Mouse (Mus musculus): ENCODE measurements around the gene Mctp1.
"Not testable (repeated sequence)": the region's sequence is repeated elsewhere in the genome, so short reads cannot be mapped to it uniquely, and the experiment has no call there.

The Mctp1 gene

DNA sequence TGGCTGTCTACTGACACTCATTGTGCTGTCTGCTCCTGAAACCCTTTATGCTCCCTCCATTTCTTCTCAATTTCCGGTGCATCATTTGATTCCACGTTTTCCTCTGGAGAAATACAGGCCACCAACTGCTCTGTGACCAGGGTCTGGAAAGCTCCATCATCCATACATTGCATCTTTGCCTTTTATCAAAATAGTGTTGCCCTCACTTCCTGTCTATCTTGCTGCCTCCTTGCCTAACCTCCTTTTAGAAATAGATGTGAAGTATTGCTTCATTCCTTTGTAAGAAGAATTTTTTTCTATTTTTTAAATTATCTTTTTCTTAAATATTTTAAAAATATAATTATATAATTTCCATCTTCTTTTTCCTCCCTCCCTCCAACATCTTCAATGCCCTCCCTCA is 98.7 kb downstream of the Mctp1 start:
- no peak for DNase-seq

GRCm38 (mm10) chr13:76484086-76484709 is 99.9 kb downstream of the Mctp1 start:
- DNase-seq: no peak

DNA sequence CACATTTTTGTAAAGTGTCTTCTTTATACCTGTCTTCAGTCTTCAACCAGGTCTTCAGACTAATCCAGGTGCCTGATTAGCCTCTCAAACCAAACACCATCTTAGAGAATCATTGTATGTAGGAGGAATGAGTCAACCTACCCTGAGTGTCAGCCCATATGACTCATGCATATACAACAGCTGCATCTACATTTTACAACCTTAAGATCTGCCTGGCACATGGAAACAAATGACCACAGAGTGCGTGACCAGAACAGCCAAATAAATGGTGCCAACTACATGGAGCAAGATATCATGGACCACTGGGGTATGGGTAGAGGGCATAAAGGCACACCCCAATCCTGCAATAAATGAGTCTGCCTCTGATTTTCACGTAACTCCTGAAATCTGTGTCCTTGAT is 131.6 kb downstream of the Mctp1 start:
- no peak for DNase-seq

DNA sequence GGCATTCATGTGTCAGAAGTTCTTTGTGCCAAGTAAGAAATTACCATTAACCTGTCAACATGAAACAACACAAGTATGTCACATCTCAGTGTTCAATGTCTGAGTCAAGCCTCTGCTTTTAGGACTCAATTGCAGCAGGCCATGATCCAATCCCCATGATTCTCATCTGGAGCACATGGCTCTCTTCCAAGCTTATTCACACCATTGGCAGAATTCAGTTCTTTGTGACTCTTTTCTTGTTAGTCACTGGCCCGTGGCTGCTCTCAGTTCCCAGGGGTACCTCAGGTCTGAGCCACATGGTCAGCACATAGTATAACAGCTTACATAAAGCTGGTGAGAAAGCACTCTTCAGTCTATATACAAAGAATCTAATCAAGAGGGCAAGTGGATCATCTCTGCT is 138.8 kb downstream of the Mctp1 start:
- no peak for DNase-seq

DNA sequence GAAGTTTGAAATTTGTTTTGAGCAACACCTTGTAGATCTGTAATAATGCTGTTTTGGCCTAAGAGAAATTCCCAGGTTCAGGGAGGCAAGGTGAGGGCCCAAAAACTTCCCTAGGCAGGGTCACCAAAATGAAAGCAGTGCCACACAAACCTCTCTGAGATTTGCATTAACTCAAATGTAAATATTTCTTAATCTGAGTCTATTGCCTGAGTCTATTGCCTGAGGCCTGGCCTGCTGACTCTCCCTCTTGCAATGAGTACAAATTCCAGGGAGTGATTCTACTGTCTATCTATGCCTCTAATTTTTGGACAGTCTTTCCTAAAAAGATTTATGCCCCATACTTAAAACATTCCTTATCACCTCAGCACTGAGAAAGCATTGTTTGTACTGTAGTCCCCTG is 143.0 kb downstream of the Mctp1 start:
- no peak for DNase-seq

- no peak for DNase-seq
These were observed 143.4 kb downstream of the Mctp1 start for GRCm38 (mm10) chr13:76527751-76528150.

- no peak for DNase-seq
These were observed 145.6 kb downstream of the Mctp1 start for GRCm38 (mm10) chr13:76529915-76530314.

GRCm38 (mm10) chr13:76530867-76531504 is 146.7 kb downstream of the Mctp1 start:
- no peak for DNase-seq

DNA sequence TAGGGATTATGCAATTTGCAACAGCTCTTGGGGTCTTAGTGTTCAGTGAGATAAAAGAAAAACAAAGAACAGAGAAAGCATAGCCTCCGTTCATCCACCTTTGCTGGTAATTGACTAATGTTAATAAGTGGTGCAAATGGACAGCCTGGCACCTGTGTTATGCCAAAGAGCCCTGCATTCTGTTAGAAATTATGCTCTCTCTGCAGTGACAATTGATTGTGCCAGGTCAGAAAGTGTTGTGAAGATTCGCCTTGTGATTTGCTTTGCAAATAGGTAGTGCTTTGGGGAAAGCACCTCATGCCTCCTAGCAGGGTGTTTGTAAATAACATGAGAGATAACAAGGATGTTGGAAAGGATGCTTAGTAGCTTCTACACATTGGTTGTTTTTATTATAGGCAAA is 163.5 kb downstream of the Mctp1 start:
- peak; percentile 64 for DNase-seq

DNA sequence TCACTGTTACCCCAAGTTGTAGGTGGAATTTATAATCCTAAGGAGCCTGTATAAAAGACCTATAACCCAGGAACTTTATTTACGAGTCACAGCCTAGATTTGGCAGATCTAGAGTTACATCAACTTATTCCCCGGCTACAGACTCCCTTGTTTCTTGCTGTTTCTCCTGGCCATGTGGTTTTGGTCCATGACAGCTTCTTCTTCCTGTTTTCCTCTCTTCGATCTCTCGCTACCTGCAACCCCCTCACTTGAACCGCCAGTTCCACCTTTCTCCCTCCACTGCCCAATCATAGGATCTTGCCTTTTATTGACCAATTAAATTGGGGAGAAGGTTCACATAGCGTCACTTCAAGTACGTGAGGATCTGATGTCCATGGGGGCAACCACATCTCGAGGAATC is 176.6 kb downstream of the Mctp1 start:
- no peak for DNase-seq

- no peak for DNase-seq
These were observed 177.3 kb downstream of the Mctp1 start for GRCm38 (mm10) chr13:76561594-76561993.

DNA sequence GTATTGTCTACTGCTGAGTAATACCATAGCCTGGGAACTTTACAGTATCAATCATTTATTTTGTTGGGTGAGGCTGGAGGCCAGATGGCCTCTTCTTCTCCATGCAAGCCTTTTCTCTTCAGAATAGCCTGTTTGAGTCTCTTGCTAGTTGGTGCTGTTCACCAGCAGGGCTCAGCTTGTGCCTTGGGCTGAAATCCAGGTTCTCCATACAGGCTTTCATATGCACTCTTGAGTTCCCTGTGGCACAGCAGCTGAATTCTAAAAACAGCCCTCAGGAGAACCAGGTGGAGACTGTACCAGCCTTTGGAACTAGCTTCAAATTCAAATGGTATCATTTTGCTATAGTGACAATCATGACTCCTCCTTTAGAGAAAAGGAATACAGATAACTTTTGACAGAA is 179.7 kb downstream of the Mctp1 start:
- peak; percentile 69 for DNase-seq

DNA sequence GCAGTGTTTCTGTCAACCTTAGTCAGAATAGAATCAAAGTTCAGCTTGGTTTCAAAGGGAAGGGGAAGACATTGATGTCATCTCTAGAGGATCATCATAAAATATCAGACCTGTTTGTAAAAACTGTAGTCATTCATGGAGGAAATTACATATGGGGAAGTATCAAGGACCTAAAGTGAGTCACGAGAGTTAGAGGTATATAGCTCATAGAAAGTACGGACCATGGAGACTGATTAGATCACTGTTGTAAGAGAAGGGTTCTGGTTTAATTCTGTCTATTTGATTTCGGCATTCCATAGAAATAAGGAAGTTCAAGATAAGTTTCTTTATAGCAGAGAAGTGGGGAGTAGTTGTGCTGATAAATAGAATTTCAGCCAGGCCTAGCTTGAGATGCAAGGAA is 181.7 kb downstream of the Mctp1 start:
- DNase-seq: no peak

DNA sequence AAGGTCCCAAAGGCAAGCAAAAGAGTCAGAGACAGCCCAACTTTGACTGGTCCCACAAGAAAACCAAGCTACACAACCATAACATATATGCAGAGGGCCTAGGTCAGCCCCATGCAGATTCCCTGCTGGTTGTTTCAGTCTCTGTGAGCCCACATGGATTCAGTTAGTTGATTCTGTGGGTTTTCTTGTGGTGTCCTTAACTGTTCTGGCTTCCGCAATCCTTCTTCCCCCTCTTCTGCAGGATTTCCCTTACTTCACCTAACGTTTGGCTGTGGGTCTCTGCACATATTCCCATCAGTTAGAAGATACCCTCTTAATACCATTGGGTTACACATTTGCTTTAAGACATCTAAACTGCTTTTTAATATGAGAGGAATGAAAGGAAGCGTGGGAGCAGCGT is 183.1 kb downstream of the Mctp1 start:
- DNase-seq: no peak

GRCm38 (mm10) chr13:76568569-76569211 is 184.4 kb downstream of the Mctp1 start:
- DNase-seq: no peak

DNA sequence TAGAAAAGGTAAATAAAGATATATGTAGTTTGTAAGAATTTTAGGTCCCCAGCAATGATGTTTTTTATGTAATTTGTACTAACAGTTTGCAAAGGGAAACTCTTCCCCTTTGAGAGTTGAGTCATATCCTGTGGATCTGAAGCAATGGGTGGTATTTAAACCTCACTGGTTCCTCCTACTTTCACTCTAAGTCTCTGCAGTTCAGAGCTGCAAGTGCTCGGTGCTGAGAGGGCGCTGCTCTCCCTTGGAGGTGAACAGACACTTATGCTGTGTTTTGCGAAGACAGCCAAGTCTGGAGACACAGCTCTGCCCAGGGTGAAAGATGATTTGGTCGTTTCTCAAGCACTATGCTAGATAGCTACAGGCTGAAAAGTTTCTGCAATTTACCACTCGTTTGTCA is 195.1 kb downstream of the Mctp1 start:
- no peak for DNase-seq

DNA sequence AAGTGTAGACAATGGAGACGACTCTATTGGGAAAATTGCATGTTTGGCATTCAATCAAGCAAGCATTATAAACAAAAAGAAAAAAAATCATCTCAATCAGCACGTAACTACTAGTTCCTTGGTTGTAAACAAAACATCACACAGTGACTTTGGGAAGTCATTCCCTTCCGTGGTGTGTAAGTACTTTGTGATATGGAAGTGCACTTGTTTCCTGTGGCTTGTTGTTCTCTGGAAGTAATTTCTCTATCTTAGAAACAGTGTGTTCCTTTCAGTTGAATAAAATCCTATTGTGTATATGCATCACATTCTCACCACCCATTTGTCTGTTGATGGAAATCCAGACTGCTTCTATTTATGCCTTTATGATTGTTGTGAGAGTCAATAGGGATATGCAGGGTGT is 201.1 kb downstream of the Mctp1 start:
- DNase-seq: no peak

- not testable (repeated sequence) for DNase-seq
These were observed 206.4 kb downstream of the Mctp1 start for GRCm38 (mm10) chr13:76590709-76591108.

GRCm38 (mm10) chr13:76591189-76591588 is 206.9 kb downstream of the Mctp1 start:
- no peak for DNase-seq

GRCm38 (mm10) chr13:76591692-76592091 is 207.4 kb downstream of the Mctp1 start:
- DNase-seq: no peak

GRCm38 (mm10) chr13:76592908-76593307 is 208.6 kb downstream of the Mctp1 start:
- DNase-seq: no peak

- DNase-seq: no peak
These were observed 212.7 kb downstream of the Mctp1 start for GRCm38 (mm10) chr13:76597005-76597404.

GRCm38 (mm10) chr13:76609425-76609824 is 225.1 kb downstream of the Mctp1 start:
- DNase-seq: no peak

DNA sequence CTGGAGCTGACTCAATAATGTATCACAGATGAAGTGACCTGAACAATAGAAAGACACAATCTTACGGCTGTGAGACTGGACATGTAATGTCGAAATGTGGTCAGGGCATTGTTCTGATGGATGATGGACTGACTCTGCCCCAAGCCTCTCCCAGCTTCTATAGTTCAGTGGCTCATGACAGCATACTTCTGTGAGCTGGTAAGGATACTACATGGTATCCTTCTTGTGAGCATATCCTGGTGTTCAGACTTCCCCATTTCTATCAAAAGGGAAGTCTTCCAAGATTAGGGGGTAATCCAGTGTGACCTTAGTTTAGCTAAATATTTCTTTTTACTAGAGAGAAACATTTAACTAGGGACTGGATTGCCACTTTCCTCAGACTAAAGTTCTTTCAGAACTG is 227.2 kb downstream of the Mctp1 start:
- no peak for DNase-seq

GRCm38 (mm10) chr13:76620111-76620510 is 235.8 kb downstream of the Mctp1 start:
- DNase-seq: no peak
